Mouse (Mus musculus) ES-E14 (cell line): ENCODE results near the gene Rhog.

ENCODE experiments used
- CHD2 ChIP-seq: IDR thresholded peaks from 2 replicates; pipeline ENCODE4 v1.6.1; 2014; ENCODE audit warnings: mild to moderate bottlenecking, low read depth, low read length, inconsistent platforms
- HCFC1 ChIP-seq: IDR thresholded peaks from 2 replicates; pipeline ENCODE4 v1.6.1; 2012; ENCODE audit warnings: low read length, inconsistent platforms, borderline replicate concordance; ENCODE audit not compliant: insufficient read depth
- MAFK ChIP-seq: IDR thresholded peaks from 2 replicates; pipeline ENCODE4 v1.6.1; 2014; ENCODE audit warnings: mild to moderate bottlenecking, low read depth, low read length, inconsistent platforms; ENCODE audit not compliant: insufficient read depth
- ZC3H11A ChIP-seq: IDR thresholded peaks from 2 replicates; pipeline ENCODE4 v1.6.1; 2012; ENCODE audit warnings: low read depth, mild to moderate bottlenecking, inconsistent platforms, low read length, borderline replicate concordance
- ZNF384 ChIP-seq: IDR thresholded peaks from 2 replicates; pipeline ENCODE4 v1.6.1; 2012; ENCODE audit warnings: low read depth, low read length, inconsistent platforms

GRCm38 (mm10) chr7:102249896-102250630, 5.8 kb downstream of the Rhog start:
- TF ChIP-seq HCFC1: no peak
- TF ChIP-seq CHD2: no peak
- no peak for TF ChIP-seq ZNF384
- TF ChIP-seq ZC3H11A: no peak
- no peak for TF ChIP-seq MAFK
